Mouse (Mus musculus): ENCODE results near the gene Oas1e. TPM values are rescaled to one million over a fixed set of nuclear protein-coding genes. Genes with fewer than 3 reads are reported as not detected.

Gene Oas1e
- polyA plus RNA-seq (2012; rRNA removed), result 0.15 and 0.26 TPM in 2 replicates

DNA sequence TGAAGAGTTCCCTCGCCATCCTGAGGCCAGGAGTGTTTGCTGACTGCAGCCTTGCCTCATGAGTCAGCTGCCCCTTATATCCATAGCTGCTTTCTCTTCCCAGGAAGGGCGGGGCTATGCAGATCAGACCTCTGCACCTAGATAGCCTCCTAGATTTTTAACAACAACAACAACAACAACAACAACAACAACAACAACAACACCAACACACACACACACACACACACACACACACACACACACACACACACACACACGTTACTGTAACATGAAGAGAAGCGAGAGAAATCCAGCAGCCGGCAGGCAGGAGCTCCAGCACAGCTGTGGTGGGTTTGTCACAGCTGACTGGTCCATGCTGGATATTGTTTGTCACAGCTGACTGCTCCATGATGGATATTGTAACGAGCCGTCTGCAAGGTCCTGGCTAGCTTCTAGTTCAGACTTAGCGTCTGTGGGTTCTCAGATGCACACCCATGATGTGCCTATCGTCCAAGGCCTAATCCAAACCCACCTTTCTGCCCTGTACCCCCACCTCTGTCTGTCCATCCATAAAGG, at the start of gene Oas1e:
TSS of gene Oas1e (minus strand) at position 51 of the 555 bp plus-strand sequence.

GRCm38 (mm10) chr5:120811951-120812819, 16.9 kb upstream of the Oas1e start, which contains the start of gene Oas1c:
Gene Oas1c, minus strand, starts transcription at chr5:120812514.

GRCm38 (mm10) chr5:120777478-120777877, 17.9 kb downstream of the Oas1e start, which contains the start of gene Oas3:
Gene Oas3, minus strand, starts transcription at chr5:120777661.

DNA sequence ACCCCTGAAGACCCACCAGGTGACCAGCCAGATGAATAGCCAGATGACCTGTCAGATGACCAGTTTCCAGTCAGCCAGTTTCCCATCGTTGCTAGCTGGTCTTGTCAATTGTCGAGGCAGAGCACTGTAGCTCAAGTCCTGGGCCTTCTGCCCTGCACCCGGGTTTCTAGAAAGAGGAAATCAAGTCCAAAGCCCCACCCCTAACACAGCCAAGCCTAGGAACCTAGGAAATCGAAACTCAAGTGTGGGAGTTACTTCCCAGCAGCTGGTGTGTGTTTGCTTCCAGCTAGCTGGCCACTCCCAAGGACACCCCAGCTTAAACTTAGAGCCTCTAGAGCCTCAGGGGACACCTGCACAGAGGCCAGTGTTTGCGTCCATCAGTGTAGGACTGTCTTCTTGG, 45.6 kb downstream of the Oas1e start, which contains the start of gene Oas2:
TSS of gene Oas2 (minus strand) at position 166 of the 400 bp plus-strand sequence.

Other genes starting within 250 kb of the Oas1e start
- gene Tpcn1, start 206.9 kb downstream of the Oas1e start, polyA plus RNA-seq (2012; rRNA removed), result 16.8 and 21.7 TPM in 2 replicates
- 1.6 and 2.4 TPM in 2 replicates for gene Iqcd, start 206.5 kb downstream of the Oas1e start, polyA plus RNA-seq (2012; rRNA removed)
- gene Rita1, start 182.9 kb downstream of the Oas1e start, polyA plus RNA-seq (2012; rRNA removed), result 6.0 and 6.9 TPM in 2 replicates
- gene Ddx54, start 182.8 kb downstream of the Oas1e start, polyA plus RNA-seq (2012; rRNA removed), result 13.7 and 14.9 TPM in 2 replicates
- not detected in 2 replicates for gene Cfap73, start 161.3 kb downstream of the Oas1e start, polyA plus RNA-seq (2012; rRNA removed)
- 0.22 and 0.29 TPM in 2 replicates for gene Rasal1, start 146.7 kb downstream of the Oas1e start, polyA plus RNA-seq (2012; rRNA removed)
- 0.13 and 0.15 TPM in 2 replicates for gene Dtx1, start 83.6 kb downstream of the Oas1e start, polyA plus RNA-seq (2012; rRNA removed)
- gene Oas2, start 45.7 kb downstream of the Oas1e start, polyA plus RNA-seq (2012; rRNA removed), result 10.7 and 11.6 TPM in 2 replicates
- gene Oas3, start 17.9 kb downstream of the Oas1e start, polyA plus RNA-seq (2012; rRNA removed), result 3.6 and 6.9 TPM in 2 replicates
- 0.87 and 1.0 TPM in 2 replicates for gene Oas1c, start 17.0 kb upstream of the Oas1e start, polyA plus RNA-seq (2012; rRNA removed)
- not detected in 2 replicates for gene Oas1f, start 51.8 kb upstream of the Oas1e start, polyA plus RNA-seq (2012; rRNA removed)
- not detected in 2 replicates for gene Oas1h, start 65.9 kb upstream of the Oas1e start, polyA plus RNA-seq (2012; rRNA removed)
- gene Oas1g, start 92.1 kb upstream of the Oas1e start, polyA plus RNA-seq (2012; rRNA removed), result 7.1 and 8.4 TPM in 2 replicates
- gene Oas1a, start 112.0 kb upstream of the Oas1e start, polyA plus RNA-seq (2012; rRNA removed), result 10.3 and 16.8 TPM in 2 replicates
- not detected in 2 replicates for gene Oas1d, start 119.0 kb upstream of the Oas1e start, polyA plus RNA-seq (2012; rRNA removed)
- 0.01 and 0.02 TPM in 2 replicates for gene Rph3a, start 214.6 kb upstream of the Oas1e start, polyA plus RNA-seq (2012; rRNA removed)

All from liver, embryonic 18 days (tissue).